Mouse (Mus musculus): Measurements from ENCODE around the gene Sult2a6.

Gene Sult2a6

DNA sequence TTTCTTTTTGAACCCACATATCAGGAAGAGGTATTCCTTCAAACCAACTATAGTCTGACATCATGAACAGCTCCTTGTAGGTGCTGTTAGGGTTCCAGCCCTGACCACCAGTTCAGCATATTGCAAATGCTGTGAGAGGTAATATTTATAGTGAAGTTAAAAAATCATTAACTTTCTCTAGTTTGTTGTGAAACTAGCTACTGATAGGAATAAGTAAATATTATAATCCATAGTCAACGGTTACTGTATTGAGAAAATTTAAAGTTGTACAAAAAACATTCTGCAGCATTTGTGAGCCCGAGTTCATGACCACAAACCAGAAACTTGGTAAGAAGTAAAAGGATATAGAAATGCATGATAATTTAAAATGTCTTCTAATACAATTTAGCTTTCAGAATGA lies at the start of gene Sult2a6:
Gene Sult2a6 (minus strand): TSS at position 101 of the 400 bp plus-strand sequence.
- no peak for DNase-seq (ENCODE audit: low spot score)

DNA sequence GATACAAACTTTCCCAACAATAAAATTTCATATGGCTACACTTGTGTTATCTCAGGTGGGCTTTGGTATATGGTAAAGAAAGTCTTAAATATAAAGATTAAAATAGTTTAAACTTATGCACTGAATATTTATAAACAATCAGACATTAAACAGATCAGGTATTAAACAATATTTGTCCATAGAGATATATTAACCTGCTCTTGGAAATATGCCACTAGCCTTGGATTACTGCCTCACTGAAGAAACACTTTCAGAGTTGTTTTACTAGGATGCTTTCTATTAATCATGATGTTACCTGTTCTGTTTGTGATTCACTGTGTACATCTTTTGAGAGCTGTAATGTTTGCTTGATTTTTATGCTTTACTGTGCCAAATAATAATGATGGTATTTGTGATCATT lies 39.4 kb downstream of the Sult2a6 start:
- DNase-seq (ENCODE audit: low spot score), result no peak

DNA sequence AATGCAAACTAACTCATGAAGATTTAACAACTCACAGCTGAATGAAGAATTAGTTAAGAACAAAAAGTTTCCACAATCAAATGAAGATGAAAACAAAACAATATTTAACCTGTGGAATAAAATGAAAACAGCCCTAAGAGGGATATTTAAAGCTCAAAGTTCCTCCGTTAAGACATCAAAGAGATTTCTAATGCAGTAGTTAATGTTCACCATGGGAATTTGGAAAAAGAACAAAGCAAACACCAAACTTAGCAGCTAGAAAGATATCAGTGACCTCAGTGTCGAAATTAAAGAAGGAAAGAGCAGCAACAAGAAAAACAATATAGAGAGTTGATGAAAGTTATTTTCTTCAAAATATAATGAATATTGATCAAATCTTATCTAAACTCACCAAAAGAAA lies 51.3 kb downstream of the Sult2a6 start:
- DNase-seq (ENCODE audit: low spot score), result no peak

DNA sequence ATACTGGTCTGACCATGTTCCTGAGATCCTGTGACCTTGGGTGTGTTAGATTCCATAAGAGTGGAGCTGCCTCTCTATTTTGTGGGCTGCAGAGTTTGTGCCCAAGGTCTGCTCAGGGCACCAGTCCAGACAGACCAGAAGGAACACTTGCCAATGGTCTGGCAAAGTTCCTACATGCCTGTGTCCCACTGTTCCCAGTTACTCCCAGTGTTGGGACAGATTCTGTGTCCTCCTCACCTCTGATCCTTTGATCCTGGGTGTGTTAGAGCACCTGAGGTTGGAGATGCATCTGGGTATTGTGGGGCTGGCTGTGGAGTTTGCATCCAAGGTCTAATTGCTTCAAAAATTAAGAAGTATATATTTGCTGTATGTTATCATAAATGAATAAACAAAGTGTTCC lies 52.2 kb downstream of the Sult2a6 start:
- no peak for DNase-seq (ENCODE audit: low spot score)

All from MN1 (cell line).